Mouse (Mus musculus) adrenal gland (tissue): ENCODE measurements around the gene Prorsd1.

ENCODE experiments used
- intact Hi-C: fragments of 180-260 bp; cut with DNase I; formaldehyde crosslinking; loops from one replicate; pipeline ENCODE4 v1.15.1; 2025
- long read RNA-seq, 2 experiments: library from polyadenylated mRNA; unstranded; transcript quantifications; one replicate each; pipeline ENCODE4 v2.0.0; 2020; ENCODE audit warnings: borderline replicate concordance in 1 of 2; ENCODE audit not compliant: insufficient replicate concordance in 1 of 2

Prorsd1 gene
- long read RNA-seq, experiment 1, transcript Prorsd1-201 (2 exons, 918 nt), result major isoform, 14 of 22 reads
- long read RNA-seq, experiment 1, transcript Prorsd1-202 (3 exons, 2,126 nt), result minor isoform, 8 of 22 reads
- long read RNA-seq, experiment 1, partial matches to known transcripts, result 0 of 22 reads
- long read RNA-seq, experiment 1, other reads (novel, unspliced or antisense), result 0 of 22 reads
- long read RNA-seq, experiment 2, transcript Prorsd1-202 (3 exons, 2,126 nt), result minor isoform, 5 of 31 reads
- long read RNA-seq, experiment 2, transcript Prorsd1-201 (2 exons, 918 nt), result major isoform, 25 of 31 reads
- long read RNA-seq, experiment 2, partial matches to known transcripts, result 0 of 31 reads
- long read RNA-seq, experiment 2, other reads (novel, unspliced or antisense), result 1 of 31 reads

GRCm38 (mm10) chr11:29514682-29515412, at the start of gene Prorsd1:
Gene Prorsd1 (minus strand): TSS chr11:29515033.
- intact Hi-C loops, result loop anchor here (5.0 kb wide), 1 partner anchor 143 kb away; the partner anchor contains the start of gene Ccdc88a

GRCm38 (mm10) chr11:29563406-29563805, 48.6 kb upstream of the Prorsd1 start:
- intact Hi-C loops, result no loop called here

GRCm38 (mm10) chr11:29560990-29561389, 46.2 kb upstream of the Prorsd1 start:
- intact Hi-C loops, result no loop called here

- intact Hi-C loops, result no loop called here
Measured at GRCm38 (mm10) chr11:29560452-29560851, 45.6 kb upstream of the Prorsd1 start.

GRCm38 (mm10) chr11:29549425-29549778, 34.6 kb upstream of the Prorsd1 start:
- intact Hi-C loops, result loop anchor here (5.0 kb wide), 1 partner anchor 143 kb away; the partner anchor contains the start of gene Rtn4

- intact Hi-C loops, result loop anchor here (5.0 kb wide), 1 partner anchor 144 kb away; the partner anchor contains the start of gene Rtn4
Measured at GRCm38 (mm10) chr11:29548504-29549424, 33.9 kb upstream of the Prorsd1 start.

GRCm38 (mm10) chr11:29547752-29548503, 33.1 kb upstream of the Prorsd1 start, which contains the start of the genes Clhc1 and Rps27a:
Gene Clhc1 (plus strand): TSS chr11:29547950.
Gene Rps27a (minus strand): TSS chr11:29548109.
- intact Hi-C loops, result loop anchor here (5.0 kb wide), 1 partner anchor 144 kb away; the partner anchor contains the start of gene Rtn4

GRCm38 (mm10) chr11:29547249-29547751, 32.5 kb upstream of the Prorsd1 start:
- intact Hi-C loops, result loop anchor here (5.0 kb wide), 1 partner anchor 145 kb away; the partner anchor contains the start of gene Rtn4

- intact Hi-C loops, result loop anchor here (5.0 kb wide), 1 partner anchor 146 kb away; the partner anchor contains the start of gene Rtn4
Measured at GRCm38 (mm10) chr11:29546762-29547161, 31.9 kb upstream of the Prorsd1 start.

- intact Hi-C loops, result loop anchor here (5.0 kb wide), 1 partner anchor 146 kb away; the partner anchor contains the start of gene Rtn4
Measured at GRCm38 (mm10) chr11:29546297-29546696, 31.5 kb upstream of the Prorsd1 start.

GRCm38 (mm10) chr11:29545150-29545752, 30.4 kb upstream of the Prorsd1 start:
- intact Hi-C loops, result loop anchor here (5.0 kb wide), 1 partner anchor 147 kb away; the partner anchor contains the start of gene Rtn4

- intact Hi-C loops, result no loop called here
Measured at GRCm38 (mm10) chr11:29544225-29544945, 29.6 kb upstream of the Prorsd1 start.

GRCm38 (mm10) chr11:29538201-29538600, 23.4 kb upstream of the Prorsd1 start:
- intact Hi-C loops, result loop anchor here (10.0 kb wide), 1 partner anchor 273 kb away; no protein-coding TSS in a partner anchor

GRCm38 (mm10) chr11:29525988-29526794, 11.4 kb upstream of the Prorsd1 start, which contains the start of gene Mtif2:
Gene Mtif2 (plus strand): TSS chr11:29526408.
- intact Hi-C loops, result no loop called here

- intact Hi-C loops, result no loop called here
Measured at GRCm38 (mm10) chr11:29514325-29514681, 530 bp downstream of the Prorsd1 start.

- intact Hi-C loops, result no loop called here
Measured at GRCm38 (mm10) chr11:29512818-29513535, 1.9 kb downstream of the Prorsd1 start.

GRCm38 (mm10) chr11:29509421-29509820, 5.4 kb downstream of the Prorsd1 start:
- intact Hi-C loops, result no loop called here
